Mouse (Mus musculus): Measurements from ENCODE around the gene Kcnj8. TPM values are rescaled to one million over a fixed set of nuclear protein-coding genes. Genes with fewer than 3 reads are reported as not detected.

Kcnj8 gene
- polyA plus RNA-seq, 1 experiment: not detected

- H3K27me3 ChIP-seq (ENCODE audit: control insufficient read depth, insufficient read depth, insufficient read length): no peaks in the 10 kb centered on the region
- H3ac ChIP-seq (ENCODE audit: control insufficient read depth, insufficient read length, low read depth): no peak overlapping the region
- H3K79me2 ChIP-seq (ENCODE audit: control insufficient read depth, insufficient read depth): no peaks in the 10 kb centered on the region
- no peaks in the 10 kb centered on the region for H3K36me3 ChIP-seq (ENCODE audit: control insufficient read depth, insufficient read depth)
- no peaks in the 10 kb centered on the region for H3K79me3 ChIP-seq (ENCODE audit: low read depth)
- TF ChIP-seq MYOD1 (IDR thresholded peaks at IDR 0.05; ENCODE audit: control insufficient read depth, insufficient read length, low read depth) (no peak), CEBPB (IDR thresholded peaks at IDR 0.05; ENCODE audit: low read depth) (no peak), MAX (IDR thresholded peaks at IDR 0.05) (no peak), CTCF (IDR thresholded peaks at IDR 0.05; ENCODE audit: control insufficient read depth, insufficient read depth, insufficient read length) (no peak), USF1 (IDR thresholded peaks at IDR 0.05; ENCODE audit: low read depth) (no peak), FOSL1 (IDR thresholded peaks at IDR 0.05; ENCODE audit: insufficient read depth, low read length, poor library complexity, severe bottlenecking) (no peak), MYOG (IDR thresholded peaks at IDR 0.05; ENCODE audit: control insufficient read depth, extremely low read depth, insufficient read length) (no peak)
- H3K4me3 ChIP-seq (ENCODE audit: insufficient read depth, poor library complexity, severe bottlenecking): no peak overlapping the region
Observed at GRCm38 (mm10) chr6:142514912-142515311, 56.5 kb downstream of the Kcnj8 start.

Other genes starting within 250 kb of the Kcnj8 start
- gene Slco1a5, start 248.6 kb downstream of the Kcnj8 start, polyA plus RNA-seq (2012; fragmentation: generic; extraction: Trizol): 0.07 TPM
- gene Pyroxd1, start 226.0 kb downstream of the Kcnj8 start, polyA plus RNA-seq (2012; fragmentation: generic; extraction: Trizol): 2.6 TPM
- 15.6 TPM for gene Recql, start 184.5 kb downstream of the Kcnj8 start, polyA plus RNA-seq (2012; fragmentation: generic; extraction: Trizol)
- gene Golt1b, start 184.4 kb downstream of the Kcnj8 start, polyA plus RNA-seq (2012; fragmentation: generic; extraction: Trizol): 39.9 TPM
- 0.32 TPM for gene Spx, start 158.2 kb downstream of the Kcnj8 start, polyA plus RNA-seq (2012; fragmentation: generic; extraction: Trizol)
- gene Gys2, start 98.5 kb downstream of the Kcnj8 start, polyA plus RNA-seq (2012; fragmentation: generic; extraction: Trizol): not detected
- gene Ldhb, start 63.7 kb downstream of the Kcnj8 start, polyA plus RNA-seq (2012; fragmentation: generic; extraction: Trizol): 29.3 TPM
- under 0.01 TPM for gene Abcc9, start 130.7 kb upstream of the Kcnj8 start, polyA plus RNA-seq (2012; fragmentation: generic; extraction: Trizol)
- gene Cmas, start 185.1 kb upstream of the Kcnj8 start, polyA plus RNA-seq (2012; fragmentation: generic; extraction: Trizol): 34.1 TPM
- gene Sult6b2, start 232.9 kb upstream of the Kcnj8 start, polyA plus RNA-seq (2012; fragmentation: generic; extraction: Trizol): not detected